In genomic region chr14:14098330-14098980, GRCm38 (mm10) we compare ENCODE assay signal across 8 mouse cellular contexts. TPM values are rescaled to one million over a fixed set of nuclear protein-coding genes. Genes with fewer than 3 reads are reported as not detected.
DNase-seq lines count a peak whose midpoint lies in the region; ATAC-seq lines count a peak whose summit lies in the region.

No protein-coding gene starts in this region.

- H3K36me3 ChIP-seq in heart, embryonic 11.5 days (ENCODE audit: control insufficient read depth, insufficient read depth, low read length): peaks cover 13% of the 10 kb centered on the region
- peaks cover 5% of the 10 kb centered on the region; the same call in 1 of the 2 replicates for H3K36me3 ChIP-seq in limb, embryonic 11.5 days (ENCODE audit: control insufficient read depth, insufficient read depth, low read length)
- H3K36me3 ChIP-seq in midbrain, embryonic 16.5 days (ENCODE audit: control insufficient read depth, insufficient read depth, low read length): peaks cover 13% of the 10 kb centered on the region

- no peaks in the 10 kb centered on the region for H3K27me3 ChIP-seq in heart, embryonic 11.5 days (ENCODE audit: control insufficient read depth, insufficient read depth, low read length)
- no peaks in the 10 kb centered on the region for H3K27me3 ChIP-seq in limb, embryonic 11.5 days (ENCODE audit: control insufficient read depth, insufficient read depth, low read length)
- no peaks in the 10 kb centered on the region for H3K27me3 ChIP-seq in midbrain, embryonic 16.5 days (ENCODE audit: control insufficient read depth, insufficient read depth, low read depth, low read length)

- H3K9me3 ChIP-seq in heart, embryonic 11.5 days (replicated peaks; ENCODE audit: control insufficient read depth, low read length): no peaks in the 10 kb centered on the region
- no peaks in the 10 kb centered on the region for H3K9me3 ChIP-seq in limb, embryonic 11.5 days (ENCODE audit: control insufficient read depth, low read length)
- no peaks in the 10 kb centered on the region for H3K9me3 ChIP-seq in midbrain, embryonic 16.5 days (replicated peaks; ENCODE audit: control insufficient read depth, low read length, poor library complexity, severe bottlenecking)

- no peak for ATAC-seq in heart, embryonic 11.5 days (replicated peaks; ENCODE audit: insufficient number of reproducible peaks, low FRiP score, low TSS enrichment)
- peak; percentile 65; the same call in 1 of the 2 replicates for ATAC-seq in limb, embryonic 11.5 days (ENCODE audit: insufficient number of reproducible peaks, low FRiP score, low TSS enrichment, low read depth)
- peak; percentile 80 for ATAC-seq in midbrain, embryonic 16.5 days

- H3K9ac ChIP-seq in heart, embryonic 11.5 days (ENCODE audit: low read depth, low read length): no peak overlapping the region
- H3K9ac ChIP-seq in limb, embryonic 11.5 days (ENCODE audit: low read length): no peak overlapping the region
- no peak overlapping the region for H3K9ac ChIP-seq in midbrain, embryonic 16.5 days (ENCODE audit: low read depth, low read length)

- H3K27ac ChIP-seq in heart, embryonic 11.5 days (ENCODE audit: low read depth, low read length): no peak overlapping the region
- H3K27ac ChIP-seq in limb, embryonic 11.5 days (replicated peaks; ENCODE audit: low read depth, low read length): no peak overlapping the region
- H3K27ac ChIP-seq in midbrain, embryonic 16.5 days (ENCODE audit: low read length): 0 out of 2 replicates have a peak overlapping the region, but pooled peaks have one; percentile 42

- H3K4me1 ChIP-seq in heart, embryonic 11.5 days (ENCODE audit: control insufficient read depth, insufficient read depth, low read length): no peaks in the 10 kb centered on the region
- no peaks in the 10 kb centered on the region for H3K4me1 ChIP-seq in limb, embryonic 11.5 days (ENCODE audit: control insufficient read depth, insufficient read depth, low read length)
- no peaks in the 10 kb centered on the region for H3K4me1 ChIP-seq in midbrain, embryonic 16.5 days (ENCODE audit: control insufficient read depth, insufficient read depth, low read length)

- peak; percentile 97 for DNase-seq in heart, adult 11 months
- DNase-seq in embryo, embryonic 11 days: peak; percentile 93
- peak; percentile 81 to 87 for DNase-seq in gastrocnemius, postnatal 4 days (ENCODE audit: low spot score in 2 of 2)
- peak; percentile 85 to 95 for DNase-seq in kidney, adult 8-10 months
- peak; percentile 93 for DNase-seq in limb, embryonic 11.5 days (ENCODE audit: low spot score)
- DNase-seq in spleen, postnatal 10 days (ENCODE audit: low spot score in 2 of 2): peak; percentile 85 to 94

- H3K4me2 ChIP-seq in heart, embryonic 11.5 days: no peak overlapping the region
- no peak overlapping the region for H3K4me2 ChIP-seq in limb, embryonic 11.5 days (ENCODE audit: low read depth, severe bottlenecking)
- H3K4me2 ChIP-seq in midbrain, embryonic 16.5 days (ENCODE audit: low read length): no peak overlapping the region

- no peak overlapping the region for H3K4me3 ChIP-seq in heart, embryonic 11.5 days (ENCODE audit: low read depth, low read length)
- no peak overlapping the region for H3K4me3 ChIP-seq in limb, embryonic 11.5 days (ENCODE audit: low read depth, low read length)
- H3K4me3 ChIP-seq in midbrain, embryonic 16.5 days (ENCODE audit: low read depth, low read length): no peak overlapping the region

- 30% methylated on average over 10 of the region's 10 CpGs for WGBS in heart, embryonic 11.5 days (ENCODE audit: insufficient replicate concordance)
- WGBS in limb, embryonic 11.5 days: 29% methylated on average over 10 of the region's 10 CpGs
- WGBS in midbrain, embryonic 16.5 days: 30% methylated on average over 10 of the region's 10 CpGs

RNA-seq across cellular contexts. Expression of gene Psmd6, which starts 22.3 kb away (rescaled TPM):
- polyA plus RNA-seq in heart, embryonic 11.5 days (2014; fragmentation: Nextera tagmentation; extraction: Ambion mirVana): 204 and 218 TPM in 2 replicates
- total RNA-seq in gastrocnemius, postnatal 4 days (2021): 100 to 1,000 TPM; 163 to 184 TPM
- 290 and 298 TPM in 2 replicates for polyA plus RNA-seq in limb, embryonic 11.5 days (2014; fragmentation: Nextera tagmentation; extraction: Ambion mirVana)
- 250 and 259 TPM in 2 replicates for polyA plus RNA-seq in midbrain, embryonic 16.5 days (2015; fragmentation: Nextera tagmentation; extraction: Ambion mirVana)
